Mouse (Mus musculus) heart, postnatal 36 days (tissue): ENCODE data around the gene Ifitm3. TPM values are rescaled to one million over a fixed set of nuclear protein-coding genes. Genes with fewer than 3 reads are reported as not detected.
"Not testable (repeated sequence)": the region's sequence is repeated elsewhere in the genome, so short reads cannot be mapped to it uniquely, and the experiment has no call there.

Source experiments
- DNase-seq, 2 experiments: peaks; one replicate each; pipeline ENCODE4 v3.0.0; 2021 to 2022
- intact Hi-C: fragments of 180-260 bp; cut with DNase I; formaldehyde crosslinking; loops from one replicate; pipeline ENCODE4 v1.15.1; 2025
- total RNA-seq, 2 experiments: library from RNA; stranded (reverse); gene quantifications; 2 replicates each; pipeline ENCODE4 v1.2.3; 2021

Gene Ifitm3
- total RNA-seq, 2 experiments from 2014 or later = 113 to 167 TPM

DNA sequence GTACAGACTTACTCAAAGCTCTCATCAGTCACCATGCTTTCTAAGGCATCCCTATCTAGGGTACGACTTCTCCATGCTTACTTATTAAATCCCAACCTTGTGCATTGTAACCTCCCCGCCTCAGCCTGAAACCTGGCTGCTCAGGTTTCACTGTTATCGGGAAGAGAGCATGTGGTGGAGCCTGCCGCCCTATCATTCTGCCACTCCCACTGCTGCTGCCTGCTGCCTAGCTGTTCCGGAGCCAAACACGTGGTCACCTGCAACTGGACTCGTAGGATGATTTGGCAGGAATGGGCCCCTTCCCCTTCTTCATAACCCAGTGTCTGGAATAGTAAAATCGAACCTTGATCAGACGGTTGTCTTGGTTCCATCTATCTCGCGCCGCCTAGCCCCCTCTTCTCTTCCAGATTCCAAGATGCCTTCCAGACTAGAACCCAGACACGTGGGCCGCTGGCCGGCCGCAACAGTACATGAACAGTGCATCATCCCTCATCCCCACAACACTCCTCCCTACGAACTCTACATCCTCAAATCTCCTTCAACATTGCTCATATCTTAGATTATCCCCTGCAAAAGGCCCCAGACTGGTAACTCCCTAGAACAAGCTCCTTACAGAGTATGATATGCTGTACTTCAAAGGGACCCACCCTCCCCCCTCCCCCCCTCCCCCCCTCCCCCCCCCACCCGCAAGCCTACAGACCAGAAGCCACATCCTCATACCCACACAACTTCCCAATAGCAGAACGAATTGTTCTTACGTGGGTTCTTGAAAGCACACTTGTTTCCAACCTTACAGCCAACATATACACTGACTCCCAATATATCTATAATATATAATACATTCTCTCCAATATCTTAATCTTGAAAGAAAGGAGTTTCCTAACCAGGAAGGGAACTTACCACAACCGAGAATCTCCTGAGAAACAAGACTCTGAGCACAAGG, 27.8 kb upstream of the Ifitm3 start:
- intact Hi-C loops = no loop called here
- no peak for DNase-seq

DNA sequence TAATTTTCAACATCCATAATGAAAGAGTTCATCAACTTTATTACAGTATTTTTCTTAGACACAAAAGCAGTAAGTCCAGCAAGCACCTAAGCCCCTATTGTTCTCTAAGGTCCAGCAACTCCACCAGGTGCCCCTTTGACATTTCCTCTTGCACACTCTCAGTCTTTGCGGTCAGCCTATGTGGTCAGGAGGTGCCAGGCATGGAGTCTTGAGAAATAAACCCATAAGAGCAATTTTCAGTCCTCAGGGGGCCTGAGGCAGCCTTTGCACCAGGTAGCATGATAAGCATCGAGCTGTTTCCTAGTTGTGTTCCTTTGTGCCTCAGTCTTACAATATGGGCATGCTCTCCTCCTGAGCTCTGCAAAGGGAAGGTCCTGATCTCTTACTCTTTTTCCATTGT, 26.1 kb upstream of the Ifitm3 start:
- intact Hi-C loops, DNase-seq: not testable (repeated sequence)

DNA sequence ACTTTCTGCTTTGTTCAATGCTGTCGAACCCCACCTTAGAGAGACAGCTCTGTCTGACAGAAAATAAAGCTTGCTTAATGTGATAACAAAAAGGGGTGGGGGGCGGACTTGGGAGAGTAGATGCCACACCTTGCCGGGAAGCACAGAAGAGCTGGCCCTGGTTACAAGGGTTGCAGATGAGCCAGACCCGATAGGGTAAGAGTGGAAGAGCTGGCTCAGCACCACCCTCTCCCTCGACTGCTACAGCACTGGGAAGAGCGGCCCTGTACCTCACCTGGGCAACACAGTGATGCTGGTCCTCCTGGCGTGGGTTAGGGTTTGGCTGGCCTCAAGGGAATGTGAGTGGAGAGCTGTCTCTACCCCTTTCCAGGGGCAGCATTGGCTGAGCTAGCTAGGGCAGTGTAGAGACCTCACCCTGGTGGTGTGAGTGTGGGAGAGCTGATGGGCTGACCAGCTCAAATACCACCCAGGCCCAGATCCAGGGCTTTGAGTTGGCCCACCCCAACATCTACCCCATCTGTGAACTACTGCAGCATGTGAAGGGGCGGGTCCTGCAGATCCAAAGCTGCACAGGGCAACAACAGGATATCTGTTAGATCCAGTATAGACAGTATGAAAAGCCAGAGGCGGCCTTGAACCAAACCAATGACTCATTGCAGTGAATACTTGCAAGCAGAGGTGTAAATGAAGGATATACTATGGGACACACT, 22.0 kb upstream of the Ifitm3 start:
- no peak for DNase-seq
- intact Hi-C loops = no loop called here

DNA sequence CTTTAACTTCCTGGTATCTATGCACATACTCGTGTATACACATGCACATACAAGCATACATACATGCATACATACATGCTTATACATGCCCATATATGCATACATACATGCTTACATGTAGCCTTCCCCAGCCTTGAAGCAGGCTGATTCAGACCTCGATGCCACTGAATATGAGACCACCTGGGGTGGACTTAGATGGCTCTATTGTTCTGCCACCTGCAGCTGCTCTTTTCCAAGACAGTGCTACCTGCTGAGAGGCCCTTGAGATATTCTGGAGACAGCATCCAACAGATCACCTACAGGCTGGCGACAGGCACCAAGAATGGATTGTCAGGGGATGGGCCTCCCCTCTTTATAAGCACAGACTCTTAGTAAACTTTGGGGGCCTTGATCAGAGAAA, 19.8 kb upstream of the Ifitm3 start:
- intact Hi-C loops = no loop called here
- DNase-seq = no peak

DNA sequence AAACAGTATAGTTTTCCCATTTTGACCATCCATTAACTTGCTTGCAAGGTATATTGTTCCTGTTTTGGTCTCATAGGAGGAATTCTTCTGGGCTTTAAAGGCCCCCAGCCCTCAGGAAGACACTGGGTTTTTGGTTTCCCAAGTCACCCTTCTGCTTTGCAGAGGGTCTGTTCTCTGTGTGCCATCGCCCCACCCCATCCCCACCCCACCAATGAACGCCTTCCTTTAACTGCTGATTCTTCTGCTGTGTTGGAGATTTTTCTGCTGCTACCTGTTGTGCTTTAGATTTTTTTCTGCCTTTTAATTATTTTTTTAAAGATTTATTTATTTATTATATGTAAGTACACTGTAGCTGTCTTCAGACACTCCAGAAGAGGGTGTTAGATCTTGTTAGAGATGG, 18.3 kb upstream of the Ifitm3 start, which contains the start of gene Gm17387:
Gm17387 (plus strand) TSS at position 301 of the 400 bp plus-strand sequence.
- no peak for DNase-seq
- intact Hi-C loops = no loop called here

DNA sequence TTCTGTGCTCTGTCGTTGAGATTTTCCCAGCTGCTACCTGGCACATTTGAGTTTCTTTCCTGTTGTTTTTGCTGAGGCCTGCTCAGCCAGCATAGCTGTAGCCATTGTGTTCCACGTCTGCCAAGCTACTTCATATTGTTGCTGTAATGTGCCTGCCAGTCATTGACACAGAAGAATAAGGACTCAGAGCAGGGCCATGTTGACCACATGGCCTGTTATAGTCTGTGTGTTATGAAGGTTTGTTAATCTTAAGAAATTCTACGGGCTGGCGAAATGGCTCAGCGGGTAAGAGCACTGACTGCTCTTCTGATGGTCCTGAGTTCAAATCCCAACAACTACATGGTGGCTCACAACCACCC, 16.1 kb upstream of the Ifitm3 start:
- no peak for DNase-seq
- intact Hi-C loops = no loop called here

DNA sequence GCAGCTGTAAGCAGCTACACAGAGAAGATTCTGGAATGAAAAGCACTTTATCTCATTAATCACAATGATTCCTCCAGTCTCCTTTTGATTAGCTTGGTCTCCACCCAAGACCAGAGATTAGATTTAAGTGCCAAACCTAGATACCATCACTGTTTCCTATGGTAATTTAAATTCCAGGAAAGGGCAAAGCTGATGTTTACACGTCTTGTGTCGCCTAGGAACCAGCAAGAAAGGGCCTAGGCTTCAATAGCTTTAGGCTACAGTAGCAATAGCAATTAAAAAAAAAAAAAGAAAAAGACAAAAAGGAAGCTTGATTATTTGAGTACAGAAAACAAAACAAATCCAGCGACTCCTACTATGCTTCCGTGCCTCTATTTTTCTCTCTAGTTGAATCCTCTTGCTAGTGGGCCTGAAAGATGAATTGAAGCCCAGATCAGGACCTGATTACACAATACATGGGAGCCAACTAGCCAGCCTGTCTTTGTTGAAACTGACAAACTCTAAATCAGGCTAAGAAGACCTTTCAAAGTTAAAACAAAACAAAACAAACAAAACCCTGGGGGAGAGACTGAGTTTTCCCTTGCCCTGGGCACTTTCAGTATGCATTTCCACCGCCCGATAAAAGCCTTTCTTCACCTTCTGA, 15.6 kb upstream of the Ifitm3 start:
- DNase-seq = no peak
- intact Hi-C loops = no loop called here

DNA sequence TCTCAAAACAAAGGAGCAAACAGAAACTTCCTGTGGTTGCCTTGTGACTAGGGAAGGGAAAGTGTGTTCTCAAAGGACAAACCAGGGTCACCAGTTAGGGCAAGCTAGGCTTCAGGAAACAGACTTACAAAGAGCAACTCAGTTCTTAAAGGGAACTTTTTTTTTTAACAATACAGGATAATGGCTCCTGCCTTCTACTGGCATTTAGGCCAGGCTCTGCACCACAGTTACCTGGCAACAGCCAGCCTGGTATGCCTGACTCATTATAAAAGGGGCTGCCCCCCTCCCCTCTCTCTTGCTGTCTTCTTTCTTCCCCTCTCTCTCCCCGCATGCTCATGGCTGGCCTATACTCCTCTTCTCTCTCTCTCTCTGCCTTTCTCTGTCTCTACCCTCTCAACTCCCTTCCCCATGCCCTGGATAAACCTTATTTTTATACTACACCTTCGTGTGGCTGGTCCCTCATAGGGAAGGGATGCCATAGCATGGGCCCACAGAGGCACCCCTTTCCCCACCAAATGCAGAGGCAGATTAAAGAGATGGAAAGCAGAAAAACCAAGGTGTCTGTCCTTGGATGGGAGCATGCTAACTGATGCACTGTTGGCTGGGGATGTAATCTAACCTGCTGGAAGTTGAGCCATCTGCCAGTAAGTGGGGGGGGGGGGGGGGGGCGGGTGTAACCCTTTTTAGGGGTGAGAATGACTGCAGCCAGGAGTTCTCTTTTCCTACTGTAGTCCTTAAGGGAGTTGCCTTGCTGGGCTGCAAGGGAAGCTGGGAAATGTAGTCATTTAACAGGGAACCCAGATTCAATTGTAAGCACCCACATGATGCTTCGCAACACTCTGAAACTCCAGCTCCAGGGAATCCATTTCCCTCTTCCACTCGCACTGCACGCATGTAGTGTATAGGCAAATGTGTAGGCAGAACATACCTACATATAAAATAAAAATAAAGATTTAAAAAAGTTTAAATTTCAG, 14.6 kb upstream of the Ifitm3 start:
- intact Hi-C loops = no loop called here
- no peak for DNase-seq

DNA sequence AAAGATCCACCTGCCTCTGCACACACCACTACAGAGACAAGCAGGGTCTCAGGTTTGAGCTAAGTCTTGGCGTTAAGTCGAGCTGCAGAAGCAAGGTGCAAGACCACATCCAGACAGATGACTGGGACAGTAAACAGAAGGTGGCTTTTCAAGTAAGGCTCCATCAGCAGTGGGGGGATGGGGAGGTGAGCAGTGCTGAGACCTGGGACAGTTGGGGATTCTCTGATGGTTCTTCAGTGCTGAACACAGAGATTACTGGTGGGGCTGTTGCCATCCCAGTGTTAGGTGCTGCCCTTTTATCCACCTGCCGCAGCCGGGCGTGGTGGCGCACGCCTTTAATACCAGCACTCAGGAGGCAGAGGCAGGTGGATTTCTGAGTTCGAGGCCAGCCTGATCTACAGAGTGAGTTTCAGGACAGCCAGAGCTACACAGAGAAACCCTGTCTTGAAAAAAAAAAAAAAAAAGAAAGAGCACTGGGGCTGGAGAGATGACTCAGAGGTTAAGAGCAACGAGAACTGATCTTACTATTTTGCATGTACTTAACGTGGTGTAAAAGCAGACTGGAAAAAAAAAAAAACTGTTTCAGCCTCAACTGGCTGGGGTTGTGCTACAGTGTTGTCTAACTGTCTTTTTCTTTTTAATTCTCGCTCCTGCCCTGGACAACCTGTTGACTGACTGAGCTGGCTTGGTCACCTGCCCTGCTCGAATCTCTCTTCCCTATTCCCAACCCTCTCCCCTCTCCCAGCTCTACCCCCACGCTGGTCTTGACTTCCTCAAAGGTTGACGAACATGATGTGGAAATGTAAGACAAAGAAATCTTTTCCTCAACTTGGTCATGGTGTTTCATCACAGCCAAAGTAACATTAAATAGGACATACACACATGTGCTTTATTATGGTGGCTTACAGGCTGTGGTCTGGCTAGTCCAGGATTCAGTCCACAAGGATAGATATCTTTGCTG, 11.2 kb upstream of the Ifitm3 start:
- no peak for DNase-seq
- intact Hi-C loops = no loop called here

DNA sequence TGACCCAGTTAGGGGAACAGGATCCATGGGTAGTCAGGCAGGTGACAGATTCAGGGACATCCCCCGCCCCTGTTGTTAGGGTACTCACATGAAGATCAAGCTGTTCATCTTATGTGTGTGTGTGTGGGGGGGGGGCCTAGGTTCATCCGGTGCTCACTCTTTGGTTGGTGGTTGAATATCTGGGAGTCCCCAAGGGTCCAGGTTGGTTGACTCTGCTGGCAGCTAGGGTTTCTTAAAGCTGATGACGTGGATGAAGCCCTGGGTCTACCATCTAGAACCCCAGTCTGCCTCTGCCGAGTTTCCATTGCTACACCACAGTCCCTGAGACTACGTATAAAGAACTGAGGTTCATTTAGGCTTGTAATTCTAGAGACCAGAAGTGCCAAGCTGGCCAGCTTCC, 8.5 kb upstream of the Ifitm3 start:
- intact Hi-C loops = no loop called here
- no peak for DNase-seq

DNA sequence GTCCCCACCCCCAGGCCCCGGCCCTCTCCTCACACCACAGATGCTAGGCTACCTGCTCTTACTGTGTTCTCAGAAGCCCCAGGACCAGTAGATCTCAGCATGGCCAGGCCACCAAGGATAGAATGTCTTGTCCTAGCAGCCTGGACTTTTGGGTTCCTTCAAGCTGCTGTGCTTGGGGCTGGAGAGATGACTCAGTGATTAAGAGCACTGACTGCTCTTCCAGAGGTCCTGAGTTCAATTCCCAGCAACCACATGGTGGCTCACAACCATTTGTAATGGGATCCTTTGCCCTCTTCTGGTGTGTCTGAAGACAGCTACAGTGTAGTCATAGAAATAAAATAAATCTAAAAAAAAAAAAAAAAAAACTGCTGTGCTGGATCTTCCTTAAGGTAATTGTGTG, 7.3 kb upstream of the Ifitm3 start, which contains the start of gene Ifitm6:
Ifitm6 (minus strand) TSS at position 101 of the 400 bp plus-strand sequence.
- DNase-seq, intact Hi-C loops: not testable (repeated sequence)

DNA sequence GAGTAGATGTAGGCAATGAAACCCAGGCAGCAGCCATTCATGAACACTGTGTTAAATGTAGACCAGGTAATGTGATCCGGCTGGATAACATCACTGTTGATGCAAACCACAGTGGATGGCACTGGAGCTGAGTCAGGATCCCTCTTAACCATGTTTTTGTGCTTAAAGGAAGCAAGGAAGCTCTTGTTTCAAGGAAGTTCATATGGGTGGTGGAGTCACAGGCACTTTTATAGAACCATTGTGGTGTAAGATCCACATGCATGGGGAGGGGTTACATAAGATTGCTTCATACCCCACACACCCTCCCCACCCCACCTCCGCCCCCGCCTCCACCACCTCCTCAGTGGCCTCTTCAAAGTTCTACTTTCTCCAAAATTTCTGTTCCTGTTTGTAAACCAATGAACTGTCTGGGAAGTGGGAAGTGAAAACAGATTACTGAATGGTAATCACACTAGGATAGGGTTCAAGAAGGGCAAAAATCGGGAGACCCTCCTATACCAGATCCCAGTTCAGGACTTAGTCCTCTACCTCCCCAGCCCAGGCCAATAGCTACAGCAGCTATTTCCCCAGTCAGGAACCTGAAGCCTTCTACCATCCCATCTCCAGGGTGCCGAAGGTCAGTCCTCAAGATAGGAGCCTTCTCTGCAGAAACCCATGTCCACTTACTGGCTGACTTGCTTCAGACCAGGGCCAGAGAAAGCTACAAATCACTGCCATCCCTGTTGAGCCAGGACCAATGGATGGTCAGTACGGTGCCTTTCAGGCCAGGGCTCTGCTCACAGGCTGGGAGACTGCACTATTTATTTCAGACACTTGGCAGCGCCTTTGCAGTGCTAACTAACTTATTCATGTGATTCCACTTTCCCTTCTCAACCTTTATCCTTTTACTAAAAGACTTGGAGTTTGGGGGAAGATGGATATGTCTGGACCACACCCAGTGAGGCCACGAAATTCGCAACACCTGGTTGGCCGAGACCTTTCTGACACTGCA, 6.4 kb upstream of the Ifitm3 start:
- DNase-seq = no peak
- intact Hi-C loops = no loop called here

DNA sequence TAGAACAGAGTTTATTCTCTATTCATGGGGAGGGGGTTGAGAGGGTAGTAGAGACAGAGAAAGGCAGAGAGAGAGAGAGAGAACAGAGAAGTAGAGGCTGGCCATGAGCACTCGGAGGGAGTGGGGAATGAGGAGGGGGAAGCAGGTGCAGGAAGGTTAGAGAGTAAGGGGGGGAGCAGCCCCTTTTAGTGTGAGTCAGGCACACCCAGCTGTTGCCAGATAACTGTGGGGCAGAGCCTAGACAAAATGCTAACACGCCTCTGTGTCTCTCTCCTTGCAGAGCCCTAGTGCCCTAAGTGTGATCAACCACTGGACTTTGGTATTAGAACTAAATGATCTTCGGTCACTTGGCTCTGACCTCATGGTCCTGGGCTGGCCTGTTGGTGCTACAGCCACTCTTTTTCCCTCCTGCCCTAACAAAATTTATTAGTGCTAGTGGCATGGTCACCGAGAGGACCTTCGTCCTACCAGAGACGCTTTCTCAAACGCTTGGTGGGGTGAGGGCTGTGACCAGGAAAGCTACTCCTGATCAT, 734 bp upstream of the Ifitm3 start:
- intact Hi-C loops = no loop called here
- no peak for DNase-seq

DNA sequence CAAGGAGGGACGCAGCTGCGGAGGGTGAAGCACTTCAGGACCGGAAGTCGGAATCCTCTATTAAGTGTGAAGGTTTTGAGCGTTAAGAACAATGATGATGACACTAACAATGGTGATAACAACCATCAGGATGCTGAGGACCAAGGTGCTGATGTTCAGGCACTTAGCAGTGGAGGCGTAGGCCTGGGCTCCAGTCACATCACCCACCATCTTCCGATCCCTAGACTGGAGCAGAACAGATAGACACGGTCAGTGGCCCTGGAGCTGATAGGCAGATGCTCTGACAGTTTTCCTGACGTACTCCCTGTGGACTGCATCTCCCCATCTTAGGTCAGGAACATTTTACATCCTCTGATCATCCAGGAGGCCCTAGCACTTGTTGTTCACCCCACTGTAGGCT, 905 bp downstream of the Ifitm3 start:
- DNase-seq = peak; percentile 17 to 44
- intact Hi-C loops = loop anchor here (1.0 to 5.0 kb wide), 5 partner anchors 39 to 168 kb away; partner anchors contain the start of genes Bet1l, Gm45785, Pgghg and Ric8a

DNA sequence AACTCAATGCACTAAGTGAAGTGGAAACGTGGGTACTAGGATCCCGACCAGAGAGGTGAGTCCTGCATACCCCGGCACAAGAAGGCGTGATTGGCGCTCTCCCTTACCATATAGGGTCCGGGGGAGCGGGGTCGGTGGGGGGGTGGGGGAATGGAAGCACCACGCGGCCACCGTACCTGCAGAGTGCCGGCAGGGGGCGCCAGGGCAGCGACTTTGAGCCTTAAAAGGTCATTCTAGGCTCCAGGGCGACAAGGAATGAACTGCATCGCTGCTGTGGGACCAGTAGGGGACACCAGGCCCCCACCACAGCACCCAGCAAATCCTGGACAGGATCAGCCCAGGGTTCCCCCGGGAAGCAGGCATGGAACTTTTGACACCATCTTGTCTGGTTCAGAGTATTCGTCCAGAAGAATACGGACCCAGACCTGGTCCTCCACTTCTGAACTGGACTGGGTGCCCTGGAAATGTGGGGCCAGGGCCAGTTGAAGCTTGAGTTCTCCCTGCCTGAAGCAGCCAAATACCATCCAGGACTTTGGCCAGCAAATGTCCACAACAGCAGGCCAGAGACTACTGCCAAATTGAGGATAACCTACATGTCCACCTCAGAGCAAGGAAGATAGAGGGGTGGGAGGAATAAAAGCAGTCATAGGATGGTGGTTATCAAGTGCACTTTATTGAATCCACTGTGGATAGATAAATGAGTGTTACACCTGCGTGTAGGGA, 1.5 kb downstream of the Ifitm3 start:
- peak; percentile 81 to 91 for DNase-seq

DNA sequence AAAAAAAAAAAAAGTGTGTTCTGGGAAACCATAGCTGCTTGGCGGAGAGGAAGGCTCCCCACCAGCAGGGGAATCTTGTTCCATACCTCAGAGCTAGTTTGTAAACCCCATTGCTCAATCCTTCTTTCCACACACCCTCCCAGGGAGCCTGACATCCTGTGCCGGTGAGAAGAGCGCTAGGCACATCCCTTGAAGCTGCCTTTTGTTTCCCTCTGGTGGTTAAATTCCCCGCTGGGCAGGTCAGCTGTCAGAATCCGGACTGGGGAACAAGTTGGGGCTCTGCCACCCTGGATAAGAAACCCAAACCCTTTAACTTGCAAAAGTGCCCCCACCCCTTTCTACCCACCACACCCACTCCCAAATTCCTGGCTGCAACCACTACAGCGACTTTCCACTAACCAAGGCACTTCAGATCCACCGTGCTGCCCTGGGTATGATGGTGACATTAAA, 2.2 kb downstream of the Ifitm3 start:
- peak; percentile 32 to 66 for DNase-seq
- intact Hi-C loops = loop anchor here (1.0 to 5.0 kb wide), 5 partner anchors 50 to 169 kb away; partner anchors contain the start of genes Bet1l, Gm45785, Pgghg and Ric8a

More for the DNA sequence above, 1.5 kb downstream of the Ifitm3 start:
- intact Hi-C loops = loop anchor here (1.0 to 5.0 kb wide), 6 partner anchors 39 to 168 kb away; partner anchors contain the start of genes Bet1l, Gm45785, Pgghg and Ric8a
